Mouse (Mus musculus) thymus, postnatal 14 days (tissue): ENCODE data around the gene Lmf1.

ENCODE experiments used
- DNase-seq: peaks from one replicate; pipeline ENCODE4 v3.0.0; 2021

Gene Lmf1

DNA sequence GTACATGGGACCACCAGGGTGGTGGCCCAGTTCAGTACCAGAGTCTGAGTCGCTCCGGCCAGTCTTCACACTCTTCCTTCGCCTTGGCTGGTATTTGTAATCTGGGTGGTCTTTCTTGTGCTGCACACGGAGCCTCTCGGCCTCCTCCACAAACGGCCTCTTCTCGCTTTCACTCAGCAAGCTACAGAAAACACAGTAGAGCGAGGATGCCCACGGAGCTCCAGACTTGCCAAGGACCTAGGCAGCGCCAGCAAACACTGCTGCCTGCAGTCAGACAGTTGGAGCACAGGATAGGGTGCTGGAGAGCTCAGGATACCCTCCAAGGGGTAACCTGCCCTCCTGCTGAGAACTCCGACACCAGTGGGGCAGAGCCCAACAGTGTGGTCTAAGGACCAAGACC lies 10.0 kb upstream of the Lmf1 start:
- no peak for DNase-seq

DNA sequence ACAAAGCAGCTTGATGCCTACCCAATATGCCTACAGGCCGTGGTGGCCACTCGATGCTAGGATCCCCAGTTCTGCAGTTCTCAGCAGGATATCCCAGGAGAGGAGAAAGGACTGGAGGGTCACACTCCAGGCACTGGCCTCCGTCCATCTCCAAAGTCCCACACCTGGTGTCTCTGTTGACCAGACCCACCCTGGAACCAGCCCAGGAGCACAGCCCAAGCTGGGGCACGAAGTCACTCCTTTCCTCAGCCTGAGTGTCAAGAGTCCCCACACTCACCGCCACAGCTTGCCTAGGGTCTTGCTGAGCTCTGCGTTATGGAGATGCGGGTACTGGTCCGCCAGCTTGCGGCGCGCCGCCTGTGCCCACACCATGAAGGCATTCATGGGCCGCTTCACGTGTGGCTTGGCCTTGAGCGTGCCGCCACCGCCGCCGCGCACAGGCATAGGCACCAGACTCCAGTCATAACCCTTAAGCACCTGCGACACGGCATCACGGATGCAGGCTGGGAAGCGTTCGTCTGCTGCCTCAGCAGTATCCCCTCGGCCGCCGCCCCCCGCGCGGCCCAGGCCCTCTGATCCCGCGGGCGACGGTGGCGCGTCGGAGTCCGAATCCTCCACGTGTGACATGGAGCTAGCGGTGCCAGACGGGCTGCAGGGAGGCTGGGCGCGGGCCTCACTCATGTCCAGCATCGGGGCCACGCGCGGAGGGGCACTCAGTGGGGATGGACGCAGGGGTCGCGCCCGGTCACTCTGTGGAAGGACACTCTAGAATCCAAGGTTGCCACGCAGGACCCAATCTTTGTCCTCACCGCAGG lies 8.8 kb upstream of the Lmf1 start:
- DNase-seq = peak; percentile 22

DNA sequence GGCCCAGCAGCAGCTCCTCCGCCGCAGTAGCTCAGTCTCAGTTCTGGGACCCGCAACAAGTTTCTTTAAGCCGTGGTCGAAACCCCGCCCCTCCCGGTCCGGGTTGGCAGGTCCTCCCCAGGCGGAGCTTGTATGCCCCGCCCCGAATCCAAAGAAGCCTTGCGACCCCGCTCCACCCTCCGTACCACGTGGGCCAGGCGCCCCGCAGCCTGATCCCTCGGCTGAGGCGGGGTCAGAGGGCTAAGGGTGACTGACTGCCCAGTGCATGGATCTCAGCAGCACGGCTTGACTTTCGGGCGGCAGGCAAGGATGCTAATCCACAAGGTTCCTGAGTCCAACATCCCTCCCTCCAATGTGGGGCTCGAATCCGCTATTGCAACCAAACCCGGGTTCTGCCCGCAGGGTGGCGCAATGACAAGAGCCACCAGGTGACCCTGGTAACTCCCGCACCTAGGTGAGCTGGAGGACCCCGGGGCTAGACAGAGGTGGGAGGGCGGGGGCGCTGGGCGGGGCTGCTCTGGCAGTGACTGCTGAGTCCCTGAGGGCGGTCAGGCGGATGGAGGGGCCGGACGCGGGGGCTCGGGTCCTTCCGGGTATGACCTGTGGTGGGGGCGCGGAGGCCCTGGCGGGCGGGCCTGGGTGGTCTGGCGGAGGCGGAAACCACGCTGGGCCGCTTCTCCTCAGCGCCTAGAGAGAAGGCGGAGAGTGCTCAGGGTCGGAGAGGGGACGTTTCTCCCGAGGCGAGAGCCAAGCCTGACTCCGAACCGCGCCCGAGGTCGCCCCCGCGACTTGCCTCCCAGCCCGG lies 8.0 kb upstream of the Lmf1 start, which contains the start of gene Sox8:
TSS of gene Sox8 (minus strand) at position 39 of the 805 bp plus-strand sequence.
- peak; percentile 79 for DNase-seq

DNA sequence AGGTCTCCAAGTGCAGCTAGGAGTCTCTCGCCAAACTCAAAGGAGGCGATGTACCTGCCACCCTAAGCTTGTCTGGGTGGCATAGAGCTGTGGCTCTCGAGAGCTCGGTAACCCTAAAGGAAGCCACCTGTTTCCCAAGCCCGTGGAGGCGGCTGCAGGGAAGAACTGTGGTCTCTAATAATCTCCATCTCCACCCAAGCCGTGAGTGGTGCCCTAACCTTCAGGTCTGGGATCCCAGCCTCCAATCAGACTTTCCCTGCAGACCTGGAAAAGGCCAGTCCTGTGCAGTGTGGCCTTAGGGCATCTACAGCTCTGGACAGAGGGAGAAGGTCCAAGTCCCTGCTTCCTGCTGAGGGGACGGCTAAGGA lies 7.4 kb upstream of the Lmf1 start:
- no peak for DNase-seq

DNA sequence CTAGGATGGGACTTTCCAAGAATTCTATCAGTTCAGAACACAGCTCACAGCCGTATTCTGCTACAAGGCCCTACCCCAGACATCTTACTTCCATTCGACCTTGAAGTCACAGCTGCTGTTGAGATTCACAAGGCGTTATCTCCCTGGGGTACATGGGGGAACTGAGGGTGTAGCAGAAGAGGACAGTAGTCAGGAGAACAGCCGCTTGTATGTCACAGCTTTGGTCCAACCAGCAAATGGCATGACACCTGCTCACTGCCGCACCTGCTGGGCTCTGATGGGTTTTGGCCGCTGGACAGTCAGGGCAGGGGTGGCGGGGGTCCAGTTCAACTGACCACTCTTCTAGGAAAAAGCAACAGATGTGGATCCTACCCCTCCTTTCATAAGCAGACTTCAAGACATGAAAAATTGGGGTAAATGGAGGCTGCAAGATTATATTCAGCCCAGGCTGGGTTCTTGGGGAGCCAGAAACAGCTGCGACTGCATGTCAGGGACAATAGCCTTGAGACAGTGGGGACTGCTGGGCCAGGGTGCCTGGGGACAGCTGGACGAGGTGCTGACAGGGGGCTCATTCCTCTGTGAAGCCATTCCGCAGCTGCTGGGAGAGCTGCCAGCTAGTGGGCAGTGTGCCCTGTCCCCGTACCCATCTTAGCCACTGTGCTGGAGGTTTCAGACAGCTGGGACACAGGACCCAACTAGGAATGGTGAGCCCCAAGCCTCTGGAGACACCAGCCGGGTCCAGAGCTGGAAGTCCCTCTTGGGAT lies 3.5 kb upstream of the Lmf1 start:
- DNase-seq = no peak

DNA sequence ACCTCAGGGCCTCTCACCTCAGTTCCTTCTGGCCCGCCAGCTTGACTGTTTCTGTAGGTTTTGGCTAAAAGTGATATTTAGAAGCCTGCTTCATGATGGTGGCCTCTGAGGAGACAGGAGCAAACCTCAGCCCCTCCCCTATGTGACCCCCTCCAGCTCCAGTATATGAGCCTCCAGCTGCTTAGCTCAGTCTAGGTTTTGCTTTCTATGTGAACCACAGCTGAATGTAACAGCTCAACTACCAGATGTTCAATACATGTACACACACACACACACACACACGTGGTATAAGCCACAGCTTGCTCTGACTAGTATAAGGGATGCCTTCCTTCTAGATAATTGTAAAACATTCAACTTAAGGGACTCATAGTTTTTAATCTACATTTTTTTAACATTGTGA lies 2.9 kb upstream of the Lmf1 start:
- no peak for DNase-seq

DNA sequence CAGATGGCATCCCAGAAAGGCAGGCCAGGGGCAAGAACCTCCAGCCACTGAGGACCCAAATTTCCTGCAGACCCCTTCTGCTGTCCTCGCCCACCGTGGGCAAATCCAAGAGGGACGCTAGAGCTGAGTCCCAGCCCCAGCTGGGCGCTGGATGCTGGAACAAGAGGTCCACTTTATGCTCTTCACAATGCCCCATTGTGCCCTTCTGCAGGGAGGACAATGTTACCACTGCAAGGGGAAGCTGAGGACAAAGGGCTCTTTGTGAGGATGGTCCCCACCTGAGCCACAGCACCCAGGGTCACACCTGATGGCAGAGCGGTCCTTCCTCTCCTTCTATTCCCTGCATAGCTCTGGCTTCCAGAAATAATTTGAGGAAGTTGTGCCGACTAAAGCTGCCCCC lies 1.6 kb upstream of the Lmf1 start:
- DNase-seq = no peak

DNA sequence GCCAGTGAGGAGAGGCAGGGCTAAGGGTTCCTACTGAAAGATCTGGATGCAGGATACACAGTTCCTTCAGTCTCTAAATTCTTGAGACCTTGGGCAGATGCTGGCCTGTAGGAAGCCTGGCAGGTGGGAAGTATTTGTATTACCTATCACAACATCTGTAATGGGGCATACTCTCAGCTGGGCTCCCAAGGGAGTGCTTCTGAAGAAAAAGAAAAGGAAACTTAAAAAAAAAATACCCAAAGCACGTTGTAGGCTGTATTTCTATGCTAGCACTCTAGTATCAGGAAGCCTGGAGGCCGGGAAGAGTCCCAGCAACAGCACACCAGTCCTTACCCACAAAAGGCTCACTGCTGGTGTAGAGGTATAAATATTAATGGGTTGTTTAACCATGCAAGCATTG lies 1.2 kb upstream of the Lmf1 start:
- no peak for DNase-seq

DNA sequence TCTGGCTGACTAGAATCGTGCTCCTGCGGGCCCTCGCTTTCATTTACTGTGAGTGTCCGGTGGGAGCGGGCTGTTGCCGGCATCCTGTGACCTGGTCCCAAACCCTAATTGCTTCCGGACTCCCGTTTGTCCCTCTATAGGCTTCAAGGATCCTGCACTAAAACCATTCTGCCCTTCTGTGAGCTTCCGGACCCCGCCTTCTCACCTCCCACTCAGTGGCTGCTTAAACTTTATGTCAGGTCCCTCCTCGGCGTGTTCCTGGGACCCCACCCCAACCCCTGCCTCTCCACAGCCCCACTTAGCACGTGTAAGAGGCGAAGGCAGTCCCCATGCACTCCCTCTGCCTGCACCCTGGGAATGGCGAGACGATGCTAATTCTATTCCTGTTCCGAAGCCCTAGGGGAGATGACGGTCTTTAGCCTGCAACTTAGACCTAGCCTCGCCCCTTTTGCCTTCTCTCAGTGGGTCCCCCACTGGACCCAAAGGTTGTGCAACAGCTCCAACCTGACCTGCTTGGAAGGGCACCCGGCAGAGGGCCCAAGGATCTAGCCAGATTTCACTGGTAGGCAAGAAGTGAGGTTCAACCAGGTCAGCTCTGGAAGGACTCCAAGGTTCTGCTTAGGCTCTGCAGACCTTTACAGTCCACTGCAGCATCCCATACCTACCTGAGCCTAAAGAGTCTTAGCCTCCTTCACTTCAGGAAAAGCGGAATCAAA lies 605 bp downstream of the Lmf1 start:
- DNase-seq = peak; percentile 51

DNA sequence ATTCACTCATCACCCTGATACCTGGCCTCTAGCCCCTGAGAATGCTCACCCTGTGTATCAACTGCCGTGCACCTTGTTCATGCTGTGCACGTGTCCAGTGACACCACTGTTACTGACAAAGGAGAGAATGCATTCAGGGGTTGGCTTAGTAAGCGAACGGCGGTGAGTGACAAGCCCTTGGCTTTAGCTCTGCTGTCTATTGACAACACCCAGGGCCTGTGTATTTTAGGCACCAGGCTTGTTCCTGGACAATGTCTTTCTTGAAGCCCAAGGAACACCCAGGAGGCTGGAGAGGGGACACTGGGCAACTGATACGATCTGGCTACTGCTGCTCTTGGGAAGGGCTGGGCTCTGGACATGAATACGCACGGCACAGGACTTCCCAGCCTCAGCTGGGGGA lies 3.2 kb downstream of the Lmf1 start:
- no peak for DNase-seq

DNA sequence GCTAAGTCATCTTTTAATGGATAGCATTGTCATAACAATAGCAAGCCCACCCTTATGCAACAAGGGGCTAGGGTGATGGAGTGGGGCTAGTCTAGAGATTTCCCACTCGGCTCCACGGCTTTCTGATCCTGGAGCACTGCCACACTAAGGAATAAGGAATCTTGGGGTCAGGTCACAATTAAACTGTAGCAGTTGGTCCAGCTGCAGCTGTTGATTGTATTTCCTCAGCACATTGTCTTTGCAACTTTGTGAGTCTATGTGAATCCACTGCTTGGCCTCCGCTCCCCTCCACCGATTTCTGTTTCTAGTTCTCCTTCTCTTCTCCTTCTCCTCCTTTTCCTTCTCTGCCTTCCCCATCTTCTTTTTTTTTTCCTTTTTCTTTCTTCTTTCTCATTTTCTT lies 4.2 kb downstream of the Lmf1 start:
- DNase-seq = no peak

DNA sequence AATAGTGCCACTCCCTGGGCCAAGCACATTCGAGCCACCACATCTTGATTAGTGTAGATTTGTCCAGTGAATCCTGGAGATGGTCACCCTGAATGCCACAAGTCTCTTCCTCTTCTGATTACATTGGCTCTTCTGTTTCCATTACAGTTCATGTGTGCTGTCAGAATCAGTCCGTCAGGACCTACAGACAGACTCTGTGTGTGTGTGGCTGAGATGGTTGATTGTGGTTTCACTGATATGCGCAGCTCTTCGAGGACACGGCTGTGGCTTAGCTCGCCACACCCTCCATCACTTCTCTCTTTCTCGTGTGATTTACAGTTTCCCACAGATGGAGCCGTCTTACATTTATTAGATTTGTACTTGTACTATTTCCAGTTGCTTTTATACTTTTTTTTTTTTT lies 5.0 kb downstream of the Lmf1 start:
- no peak for DNase-seq

DNA sequence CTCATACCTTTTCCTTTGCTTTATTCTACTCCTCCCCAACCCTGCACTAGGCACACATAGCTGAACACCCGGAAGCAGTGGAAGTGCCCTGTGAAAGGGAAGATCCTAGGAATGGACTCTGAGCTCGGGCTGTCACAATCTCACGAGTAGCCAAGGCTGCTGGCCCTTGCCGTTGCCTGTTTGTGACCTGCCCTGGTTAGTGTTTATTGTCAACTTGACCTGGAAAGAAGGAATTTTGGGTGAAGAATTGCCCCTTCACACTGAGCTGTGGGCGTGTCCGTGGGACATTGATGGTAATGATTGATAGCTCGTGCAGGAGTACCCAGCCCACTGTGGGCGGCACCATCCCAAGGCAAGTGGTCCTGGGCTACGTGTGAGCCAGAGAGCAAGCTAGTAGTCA lies 5.8 kb downstream of the Lmf1 start:
- DNase-seq = no peak

DNA sequence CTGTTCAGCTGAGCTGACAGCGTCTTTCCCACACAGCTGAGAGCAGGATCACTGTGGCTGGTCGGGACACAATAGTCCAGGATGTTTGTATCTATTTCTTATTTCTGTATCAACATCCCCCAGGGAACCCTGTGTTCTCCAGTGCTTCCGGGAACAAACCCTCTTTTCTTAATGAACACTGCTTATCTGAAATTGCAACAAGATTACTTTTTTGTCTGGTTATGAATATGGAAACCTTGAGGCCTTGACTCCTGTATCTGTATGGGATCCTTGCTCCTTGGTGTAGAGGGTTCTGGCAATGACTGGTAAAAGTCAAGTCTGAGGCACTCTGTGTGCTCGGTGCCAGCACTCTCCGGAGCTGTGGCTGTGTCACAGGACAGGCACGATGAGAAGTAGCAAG lies 11.2 kb downstream of the Lmf1 start:
- no peak for DNase-seq

DNA sequence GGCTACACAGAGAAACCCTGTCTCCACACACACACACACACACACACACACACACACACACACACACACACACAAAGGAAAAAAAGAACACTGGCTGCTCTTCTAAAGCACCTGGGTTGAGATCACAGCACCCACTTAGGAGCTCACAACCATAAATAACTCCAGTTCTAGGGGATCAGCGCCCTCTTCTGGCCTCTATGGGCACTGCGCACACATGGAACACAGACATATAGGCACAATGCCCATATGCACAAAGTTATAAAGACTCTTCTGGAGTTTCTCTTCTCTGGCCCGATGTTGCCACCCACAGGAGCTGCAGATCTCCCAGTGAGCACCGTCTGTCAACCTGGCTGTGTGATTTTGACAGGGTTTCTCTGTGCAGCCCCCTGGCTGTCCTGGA lies 12.1 kb downstream of the Lmf1 start:
- DNase-seq = no peak

DNA sequence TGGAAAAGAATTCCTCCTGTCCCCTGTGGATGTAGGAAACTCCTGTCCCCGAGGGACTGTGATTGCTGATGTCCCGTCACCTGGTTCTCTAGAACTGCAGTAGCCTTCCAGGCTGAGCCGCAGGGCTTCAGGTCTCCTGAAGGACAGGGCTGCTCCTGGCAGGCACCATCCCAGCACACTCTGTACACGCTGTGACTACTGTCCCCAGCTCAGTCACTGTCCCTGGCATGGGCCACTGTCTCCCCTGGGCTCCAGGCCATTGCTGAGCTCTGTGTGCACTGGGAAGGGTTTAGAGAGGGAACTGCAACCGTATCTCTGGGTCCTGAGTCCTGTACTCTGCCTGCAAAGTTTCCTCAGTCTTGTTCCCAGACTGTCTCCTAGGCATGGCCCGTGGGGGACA lies 13.5 kb downstream of the Lmf1 start:
- no peak for DNase-seq

DNA sequence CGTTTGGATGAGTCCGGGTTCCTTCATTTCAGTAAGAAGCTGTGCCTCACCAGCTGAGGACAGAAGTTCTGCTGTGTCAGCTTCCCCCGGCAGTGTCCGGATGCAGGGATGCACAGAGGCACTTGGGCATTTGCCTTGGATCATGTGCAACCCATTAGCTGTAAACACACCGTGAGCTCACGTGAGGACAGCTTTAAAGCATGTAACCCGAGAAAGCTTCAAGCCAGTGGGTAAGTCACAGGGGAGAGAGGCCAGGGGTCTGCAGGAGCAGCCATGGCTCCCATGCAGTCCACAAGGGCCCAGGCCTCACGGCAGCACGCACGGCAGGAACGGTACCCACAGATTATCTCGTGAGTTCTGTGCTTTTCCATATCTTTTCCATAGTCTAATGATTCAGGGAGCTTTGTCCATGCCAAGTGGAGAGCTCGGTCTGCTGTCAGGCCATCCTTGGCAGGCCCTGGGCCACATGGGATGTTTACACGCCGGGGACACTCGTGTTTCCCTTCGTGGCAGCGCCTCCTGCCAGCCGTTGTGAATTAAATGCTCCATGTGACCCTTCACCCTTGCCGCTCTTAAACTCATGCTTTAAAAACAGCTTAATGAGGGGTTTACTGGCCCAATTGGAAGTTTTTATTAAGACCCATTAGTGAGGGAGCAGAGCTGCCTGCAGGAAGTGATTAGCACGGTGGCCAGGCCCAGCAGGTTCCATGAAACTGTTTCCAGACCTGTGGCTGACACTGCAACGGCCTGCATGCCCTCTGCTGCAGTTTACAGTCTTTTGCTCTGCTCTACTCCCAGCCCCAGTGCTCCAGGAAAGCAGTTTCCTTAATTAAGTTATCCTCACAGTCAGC lies 14.8 kb downstream of the Lmf1 start:
- no peak for DNase-seq

DNA sequence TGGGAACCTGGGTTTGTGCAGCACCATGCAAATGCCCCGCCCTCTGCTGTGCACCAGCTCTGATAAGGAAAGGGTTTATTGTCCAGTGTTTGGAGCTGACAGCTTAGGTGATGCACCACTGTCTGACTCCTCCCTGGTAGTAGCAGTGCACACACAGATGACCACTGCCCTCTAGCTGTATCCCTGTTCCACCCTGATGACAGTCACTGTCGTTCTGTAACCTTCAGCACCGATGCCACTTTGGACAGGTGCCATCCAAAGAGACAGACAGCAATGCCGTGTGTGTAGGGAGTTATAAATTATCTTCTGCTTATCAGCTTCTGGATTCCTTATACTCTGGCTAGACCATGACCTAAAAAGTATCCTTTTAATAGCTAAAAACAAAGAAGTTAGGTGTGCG lies 16.6 kb downstream of the Lmf1 start:
- no peak for DNase-seq

DNA sequence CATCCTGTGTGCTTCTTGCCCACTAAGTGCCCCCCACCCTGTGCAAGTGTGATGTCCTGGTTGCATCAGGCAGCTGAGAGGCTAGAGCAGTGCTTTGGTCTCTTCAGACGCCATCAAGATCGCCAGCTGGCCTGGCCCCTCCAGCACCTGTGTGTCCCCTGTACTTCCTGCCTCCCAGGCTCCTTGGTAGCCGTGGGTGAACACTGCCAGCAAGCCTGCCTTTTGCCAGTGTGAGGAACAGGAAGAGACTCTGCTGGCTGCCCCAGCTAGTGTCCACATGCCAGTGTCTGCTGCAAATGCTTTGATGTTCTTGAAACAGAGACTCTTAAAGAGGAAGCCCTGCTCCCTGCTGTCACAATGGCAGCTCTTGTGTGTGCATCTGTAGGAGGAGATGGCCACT lies 18.7 kb downstream of the Lmf1 start:
- DNase-seq = peak; percentile 19

DNA sequence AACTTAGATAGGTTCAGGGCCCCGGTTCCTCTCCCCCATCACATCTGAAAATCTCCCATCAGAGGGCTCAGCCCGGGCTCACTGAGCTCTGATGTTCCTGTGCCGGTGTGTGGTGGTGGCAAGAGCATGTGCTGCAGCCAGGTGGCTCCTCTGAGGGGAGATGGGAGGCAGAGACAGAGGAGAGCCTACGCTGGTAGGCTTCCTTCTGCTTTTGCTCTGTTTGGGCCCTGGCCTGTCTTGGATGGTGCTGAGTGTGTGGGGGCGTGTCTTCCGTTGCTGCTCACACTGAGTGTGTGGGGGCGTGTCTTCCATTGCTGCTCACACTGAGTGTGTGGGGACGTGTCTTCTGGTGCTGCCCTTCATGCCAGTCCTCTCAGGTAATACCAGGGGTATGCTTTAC lies 23.5 kb downstream of the Lmf1 start:
- peak; percentile 65 for DNase-seq

DNA sequence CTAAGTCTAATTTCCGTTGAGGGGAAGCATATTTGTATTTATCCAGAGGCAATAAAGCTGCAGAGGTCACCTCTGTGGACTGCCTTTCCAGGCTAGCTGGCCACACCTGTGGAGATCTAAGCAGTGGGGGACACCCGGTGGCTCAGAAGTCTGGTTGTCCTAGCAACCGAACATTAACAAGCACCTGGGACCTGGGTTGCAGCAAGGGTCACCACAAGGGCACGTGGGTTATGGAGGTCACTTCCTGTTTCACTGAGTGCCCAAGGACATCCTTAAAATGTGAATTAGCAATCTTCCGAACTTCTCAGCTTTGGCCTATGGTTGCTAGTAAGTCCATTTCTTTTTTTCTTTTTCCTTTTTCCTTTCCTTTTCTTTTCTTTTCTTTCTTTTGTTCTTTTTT lies 25.3 kb downstream of the Lmf1 start:
- DNase-seq = no peak
